Mouse (Mus musculus) liver, postnatal 0 days (tissue): Measurements from ENCODE around the gene Lmbr1.

Source experiments
- CTCF ChIP-seq: sonication (generic); IDR thresholded peaks from 2 replicates; pipeline ENCODE4 v1.5.1; 2016; ENCODE audit warnings: antibody characterized with exemption, low read depth
- EP300 ChIP-seq: IDR thresholded peaks from 2 replicates; pipeline ENCODE4 v1.6.1; 2016; ENCODE audit warnings: antibody characterized with exemption, low read depth, mild to moderate bottlenecking

DNA sequence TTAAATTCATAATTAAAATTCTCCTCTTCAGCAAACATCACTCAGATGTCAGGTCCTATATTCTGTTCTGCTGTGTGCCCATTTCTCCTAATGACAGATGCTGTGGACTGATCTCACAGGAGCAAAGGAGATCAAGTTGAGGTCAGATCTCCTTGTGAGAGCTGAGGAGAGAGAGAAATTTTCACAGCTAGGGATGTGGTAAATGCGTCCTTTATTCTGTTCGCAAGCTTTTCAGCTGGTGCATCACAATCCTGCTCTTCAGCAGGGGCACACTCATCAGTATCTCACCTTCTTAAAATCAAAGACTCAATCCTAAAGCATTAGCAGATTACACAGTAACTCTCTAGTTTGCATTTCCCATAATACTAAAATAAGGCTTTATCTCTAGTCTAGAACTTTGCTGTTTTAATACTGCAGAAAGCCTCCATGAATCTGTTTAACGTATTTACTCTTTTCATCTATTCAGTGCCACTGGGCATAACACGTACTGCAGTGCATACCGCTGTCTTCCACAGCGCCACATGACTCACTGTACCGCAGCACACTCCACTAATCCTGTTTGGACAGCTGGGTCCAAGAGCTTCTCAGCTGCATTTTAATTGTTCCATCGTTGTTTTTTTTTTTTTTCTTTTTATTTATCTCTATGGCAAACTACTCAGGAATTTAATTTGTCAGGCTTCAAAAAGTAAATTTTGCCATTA, 127.2 kb downstream of the Lmbr1 start:
- TF ChIP-seq CTCF (no peak), EP300 (no peak)
